Mouse (Mus musculus) midbrain, embryonic 12.5 days (tissue): ENCODE data around the gene Cbfa2t2. TPM values are rescaled to one million over a fixed set of nuclear protein-coding genes. Genes with fewer than 3 reads are reported as not detected.

Source experiments
- ATAC-seq: fragments of 200-750 bp; cut with Nextera tagmentation; 2 replicates; pipeline ENCODE4 v1.8.0; 2017; ENCODE audit warnings: low read depth, moderate TSS enrichment, moderate library complexity; ENCODE audit not compliant: low FRiP score
- H3K27ac ChIP-seq: fragments of 300-500 bp; sonication (generic); replicated peaks from 2 replicates; pipeline ENCODE4 v1.5.1; 2016; ENCODE audit warnings: mild to moderate bottlenecking
- H3K27me3 ChIP-seq: fragments of 300-500 bp; sonication (generic); 2 replicates; pipeline ENCODE4 v1.6.1; 2016; ENCODE audit warnings: mild to moderate bottlenecking
- H3K36me3 ChIP-seq: fragments of 300-500 bp; sonication (generic); 2 replicates; pipeline ENCODE4 v1.6.1; 2016
- H3K4me1 ChIP-seq: fragments of 300-500 bp; sonication (generic); 2 replicates; pipeline ENCODE4 v1.6.1; 2016
- H3K4me2 ChIP-seq: fragments of 300-500 bp; sonication (generic); replicated peaks from 2 replicates; pipeline ENCODE4 v1.6.1; 2016; ENCODE audit warnings: mild to moderate bottlenecking, moderate library complexity
- H3K4me3 ChIP-seq: fragments of 300-500 bp; sonication (generic); 2 replicates; pipeline ENCODE4 v1.5.1; 2016; ENCODE audit warnings: mild to moderate bottlenecking
- H3K9ac ChIP-seq: fragments of 300-500 bp; sonication (generic); replicated peaks from 2 replicates; pipeline ENCODE4 v1.6.1; 2016; ENCODE audit warnings: mild to moderate bottlenecking, moderate library complexity
- H3K9me3 ChIP-seq: fragments of 300-500 bp; sonication (generic); 2 replicates; pipeline ENCODE4 v1.6.1; 2016; ENCODE audit warnings: mild to moderate bottlenecking
- WGBS: fragments of 180-500 bp; shearing (Covaris S2); methylation state at CpG from one replicate; pipeline ENCODE4 v1.1.7; 2016; 5-methylcytosine and 5-hydroxymethylcytosine counted together
- polyA plus RNA-seq: library from polyadenylated mRNA; unstranded; fragments of >200 nt; fragmentation: Nextera tagmentation; extraction: Ambion mirVana; gene quantifications from 2 replicates; pipeline ENCODE4 v1.2.1, GENCODE M21; 2016

Gene Cbfa2t2
- polyA plus RNA-seq, 1 experiment from 2014 or later: 91.8 TPM

- 94% methylated on average over 21 of the region's 22 CpGs for WGBS
- no peak for ATAC-seq
- Histone ChIP-seq H3K9ac (no peak overlapping the region), H3K36me3 (peaks cover 38% of the 10 kb centered on the region), H3K9me3 (no peaks in the 10 kb centered on the region), H3K27me3 (no peaks in the 10 kb centered on the region), H3K4me3 (no peak overlapping the region), H3K4me1 (peaks cover 46% of the 10 kb centered on the region), H3K27ac (no peak overlapping the region), H3K4me2 (no peak overlapping the region)
Observed at GRCm38 (mm10) chr2:154563612-154564170, 127.4 kb downstream of the Cbfa2t2 start.

- H3K4me1 ChIP-seq: peaks cover 44% of the 10 kb centered on the region
Observed at GRCm38 (mm10) chr2:154565562-154565961, 129.3 kb downstream of the Cbfa2t2 start.

GRCm38 (mm10) chr2:154566641-154567040 is 130.4 kb downstream of the Cbfa2t2 start:
- Histone ChIP-seq H3K4me1 (peaks cover 49% of the 10 kb centered on the region), H3K27me3 (no peaks in the 10 kb centered on the region), H3K4me3 (0 out of 2 replicates have a peak overlapping the region, but pooled peaks have one; percentile 15), H3K9ac (0 out of 2 replicates have a peak overlapping the region, but pooled peaks have one; percentile 28), H3K9me3 (no peaks in the 10 kb centered on the region), H3K36me3 (peaks cover 24% of the 10 kb centered on the region), H3K4me2 (peak overlapping the region; percentile 80), H3K27ac (peak overlapping the region; percentile 52)
- no peak for ATAC-seq
- 51% methylated on average over 8 of the region's 8 CpGs for WGBS

More at GRCm38 (mm10) chr2:154565562-154565961, 129.3 kb downstream of the Cbfa2t2 start:
- Histone ChIP-seq H3K36me3 (peaks cover 34% of the 10 kb centered on the region), H3K4me2 (peak overlapping the region; percentile 80; the same call in 1 of the 2 replicates), H3K27ac (peak overlapping the region; percentile 58; the same call in 1 of the 2 replicates), H3K27me3 (no peaks in the 10 kb centered on the region), H3K9ac (0 out of 2 replicates have a peak overlapping the region, but pooled peaks have one; percentile 2), H3K9me3 (no peaks in the 10 kb centered on the region), H3K4me3 (no peak overlapping the region)
- ATAC-seq: no peak
- WGBS: 70% methylated on average over 3 of the region's 3 CpGs

GRCm38 (mm10) chr2:154567766-154568165 is 131.5 kb downstream of the Cbfa2t2 start:
- peaks cover 16% of the 10 kb centered on the region for H3K36me3 ChIP-seq
- H3K4me2 ChIP-seq: peak overlapping the region; percentile 80
- H3K4me3 ChIP-seq: peak overlapping the region; percentile 91
- H3K9me3 ChIP-seq: no peaks in the 10 kb centered on the region
- H3K9ac ChIP-seq: peak overlapping the region; percentile 79; the same call in 1 of the 2 replicates
- H3K27me3 ChIP-seq: no peaks in the 10 kb centered on the region
- peak overlapping the region; percentile 91 for H3K27ac ChIP-seq
- peaks cover 49% of the 10 kb centered on the region for H3K4me1 ChIP-seq
- no peak for ATAC-seq
- 59% methylated on average over 2 of the region's 2 CpGs for WGBS

GRCm38 (mm10) chr2:154568329-154569070 is 132.2 kb downstream of the Cbfa2t2 start:
- peak overlapping the region; percentile 80 for H3K4me2 ChIP-seq
- H3K9me3 ChIP-seq: no peaks in the 10 kb centered on the region
- peak overlapping the region; percentile 79 for H3K9ac ChIP-seq
- no peaks in the 10 kb centered on the region for H3K27me3 ChIP-seq
- peaks cover 9% of the 10 kb centered on the region for H3K36me3 ChIP-seq
- 7% methylated on average over 10 of the region's 10 CpGs for WGBS
- ATAC-seq: peak; percentile 35
- peak overlapping the region; percentile 91 for H3K4me3 ChIP-seq
- H3K27ac ChIP-seq: peak overlapping the region; percentile 91
- H3K4me1 ChIP-seq: peaks cover 49% of the 10 kb centered on the region

GRCm38 (mm10) chr2:154569071-154569748 is 132.9 kb downstream of the Cbfa2t2 start:
- peak overlapping the region; percentile 91 for H3K27ac ChIP-seq
- H3K4me3 ChIP-seq: peak overlapping the region; percentile 91
- no peaks in the 10 kb centered on the region for H3K9me3 ChIP-seq
- H3K9ac ChIP-seq: peak overlapping the region; percentile 79
- H3K4me2 ChIP-seq: peak overlapping the region; percentile 80
- peaks cover 2% of the 10 kb centered on the region for H3K36me3 ChIP-seq
- WGBS: under 1% methylated on average over 58 of the region's 70 CpGs
- H3K27me3 ChIP-seq: no peaks in the 10 kb centered on the region
- H3K4me1 ChIP-seq: peaks cover 49% of the 10 kb centered on the region
- ATAC-seq: peak; percentile 63

- Histone ChIP-seq H3K27me3 (no peaks in the 10 kb centered on the region), H3K9ac (peak within 1 kb of the TSS; percentile 79), H3K27ac (peak within 1 kb of the TSS; percentile 91), H3K4me1 (peaks cover 51% of the 10 kb centered on the region), H3K4me2 (peak within 1 kb of the TSS; percentile 80), H3K4me3 (peak within 1 kb of the TSS; percentile 91), H3K36me3 (no peaks in the 10 kb centered on the region), H3K9me3 (no peaks in the 10 kb centered on the region)
- ATAC-seq: peak; percentile 96
- WGBS: 0% methylated on average over 35 of the region's 44 CpGs
Observed at GRCm38 (mm10) chr2:154569836-154570286, 133.6 kb downstream of the Cbfa2t2 start, which contains the start of gene E2f1. Gene E2f1 (minus strand): TSS chr2:154569892.

GRCm38 (mm10) chr2:154570666-154571065 is 134.4 kb downstream of the Cbfa2t2 start:
- Histone ChIP-seq H3K36me3 (no peaks in the 10 kb centered on the region), H3K4me1 (peaks cover 43% of the 10 kb centered on the region), H3K4me3 (no peak overlapping the region), H3K27me3 (no peaks in the 10 kb centered on the region), H3K4me2 (peak overlapping the region; percentile 80), H3K9me3 (no peaks in the 10 kb centered on the region), H3K27ac (peak overlapping the region; percentile 73; the same call in 1 of the 2 replicates), H3K9ac (0 out of 2 replicates have a peak overlapping the region, but pooled peaks have one; percentile 59)
- ATAC-seq: no peak
- WGBS: 77% methylated on average over 4 of the region's 4 CpGs

- no peak overlapping the region for H3K27ac ChIP-seq
- no peaks in the 10 kb centered on the region for H3K36me3 ChIP-seq
- no peak for ATAC-seq
- no peak overlapping the region for H3K9ac ChIP-seq
- H3K27me3 ChIP-seq: no peaks in the 10 kb centered on the region
- no peak overlapping the region for H3K4me2 ChIP-seq
- H3K9me3 ChIP-seq: no peaks in the 10 kb centered on the region
- 84% methylated on average over 4 of the region's 4 CpGs for WGBS
- peaks cover 38% of the 10 kb centered on the region for H3K4me1 ChIP-seq
- H3K4me3 ChIP-seq: no peak overlapping the region
Observed at GRCm38 (mm10) chr2:154571266-154571665, 135.0 kb downstream of the Cbfa2t2 start.

- H3K36me3 ChIP-seq: no peaks in the 10 kb centered on the region
- H3K4me3 ChIP-seq: no peak overlapping the region
- WGBS: 88% methylated on average over 8 of the region's 8 CpGs
- peaks cover 38% of the 10 kb centered on the region for H3K4me1 ChIP-seq
- no peak overlapping the region for H3K9ac ChIP-seq
- H3K27me3 ChIP-seq: no peaks in the 10 kb centered on the region
- no peak for ATAC-seq
- H3K9me3 ChIP-seq: no peaks in the 10 kb centered on the region
- no peak overlapping the region for H3K4me2 ChIP-seq
- H3K27ac ChIP-seq: no peak overlapping the region; the same call in 1 of the 2 replicates
Observed at GRCm38 (mm10) chr2:154571976-154572375, 135.7 kb downstream of the Cbfa2t2 start.

- Histone ChIP-seq H3K4me3 (no peak overlapping the region), H3K27ac (no peak overlapping the region), H3K36me3 (no peaks in the 10 kb centered on the region), H3K4me2 (no peak overlapping the region), H3K27me3 (no peaks in the 10 kb centered on the region), H3K4me1 (peaks cover 38% of the 10 kb centered on the region), H3K9ac (no peak overlapping the region), H3K9me3 (no peaks in the 10 kb centered on the region)
- ATAC-seq: no peak
- 76% methylated on average over 3 of the region's 3 CpGs for WGBS
Observed at GRCm38 (mm10) chr2:154572996-154573395, 136.7 kb downstream of the Cbfa2t2 start.
